Mouse (Mus musculus): ENCODE results near the gene Plek2. TPM values are rescaled to one million over a fixed set of nuclear protein-coding genes. Genes with fewer than 3 reads are reported as not detected.
A peak's percentile ranks its signal among the peaks of the same experiment; 100 is the strongest.

The Plek2 gene
- polyA plus RNA-seq (2015; fragmentation: Nextera tagmentation; extraction: Ambion mirVana) = 30.4 and 31.7 TPM in 2 replicates

DNA sequence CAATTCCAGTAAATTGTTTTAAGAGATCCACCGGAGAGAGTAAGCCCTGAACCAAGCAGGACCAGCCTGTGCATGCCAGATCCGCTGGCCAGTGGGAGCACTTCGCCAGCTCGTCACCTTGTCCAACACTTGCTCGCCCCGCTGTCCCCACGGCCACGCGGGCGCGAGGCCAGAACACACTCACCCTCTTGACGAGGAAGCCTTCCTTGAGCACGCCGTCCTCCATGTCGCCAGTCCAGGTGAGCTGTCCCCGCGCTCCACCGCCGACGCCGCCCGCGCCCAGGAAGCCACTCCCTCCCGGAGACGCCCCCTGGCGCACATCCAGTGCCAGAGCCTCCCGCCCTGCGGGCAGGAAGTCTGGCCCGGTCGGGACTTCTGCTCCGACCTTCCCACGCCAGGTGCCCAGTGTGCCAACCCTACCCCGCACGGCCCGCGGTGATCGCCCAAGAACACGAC is at the start of gene Plek2:
Gene Plek2 (minus strand): TSS at position 258 of the 456 bp plus-strand sequence.
- Histone ChIP-seq H3K27ac (ENCODE audit: low read length) (no peak within 1 kb of the TSS), H3K4me1 (ENCODE audit: control insufficient read depth, insufficient read depth, low read length) (peaks cover 17% of the 10 kb centered on the region), H3K9me3 (ENCODE audit: control insufficient read depth, low read length) (no peaks in the 10 kb centered on the region), H3K36me3 (ENCODE audit: control insufficient read depth, insufficient read depth, low read length) (no peaks in the 10 kb centered on the region), H3K4me2 (ENCODE audit: low read depth, low read length) (peak within 1 kb of the TSS; percentile 81), H3K9ac (ENCODE audit: low read depth, low read length) (peak within 1 kb of the TSS; percentile 73), H3K27me3 (replicated peaks; ENCODE audit: control insufficient read depth, insufficient read depth, low read length) (peaks cover 8% of the 10 kb centered on the region; the same call in 1 of the 2 replicates), H3K4me3 (ENCODE audit: low read length) (peak within 1 kb of the TSS; percentile 58)
- WGBS = 2% methylated on average over 38 of the region's 38 CpGs
- ATAC-seq = peak; percentile 60

DNA sequence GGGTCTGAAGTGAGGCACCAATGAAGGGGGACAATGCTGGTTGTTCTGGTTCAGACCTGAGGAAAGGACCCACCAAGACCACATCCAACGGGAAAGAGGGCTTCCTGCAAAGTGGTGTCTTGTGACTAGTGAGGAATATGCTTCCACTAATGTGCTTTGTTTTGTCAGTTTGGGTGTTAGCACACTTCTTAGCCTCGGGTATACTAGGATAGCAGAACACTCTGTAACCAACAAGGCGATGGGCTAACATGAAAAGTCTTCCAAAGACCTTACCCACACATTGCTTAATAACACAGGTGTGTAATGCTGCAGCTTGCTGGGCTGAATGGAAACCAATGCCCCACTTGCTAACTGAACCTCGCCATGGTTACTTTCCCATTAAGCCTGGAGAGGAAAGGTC is 49.6 kb upstream of the Plek2 start:
- 88% methylated on average over 4 of the region's 4 CpGs for WGBS

DNA sequence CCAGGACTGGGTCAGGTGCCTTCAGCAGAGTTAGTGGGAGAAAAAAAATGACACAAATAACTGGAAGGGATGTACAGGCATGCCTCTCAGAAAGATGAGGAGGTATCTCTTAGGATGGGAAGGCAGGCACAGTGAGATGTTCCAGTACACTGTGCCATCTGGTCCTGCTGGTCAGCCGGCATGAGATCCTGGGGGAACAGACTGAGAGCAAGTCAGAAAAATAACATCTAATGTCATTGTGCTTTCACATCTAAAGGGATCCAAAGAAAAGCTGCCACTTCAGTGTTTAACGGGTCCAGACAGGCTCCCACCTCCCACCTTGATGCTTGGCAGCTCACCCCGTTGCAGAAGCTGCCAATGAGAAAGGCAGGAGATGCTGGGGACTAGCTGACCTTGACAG is 45.7 kb upstream of the Plek2 start:
- Histone ChIP-seq H3K4me1 (ENCODE audit: control insufficient read depth, insufficient read depth, low read length) (peaks cover 4% of the 10 kb centered on the region; the same call in 1 of the 2 replicates), H3K4me2 (ENCODE audit: low read depth, low read length) (no peak overlapping the region), H3K9ac (ENCODE audit: low read depth, low read length) (no peak overlapping the region), H3K36me3 (ENCODE audit: control insufficient read depth, insufficient read depth, low read length) (no peaks in the 10 kb centered on the region), H3K27ac (ENCODE audit: low read length) (no peak overlapping the region), H3K27me3 (replicated peaks; ENCODE audit: control insufficient read depth, insufficient read depth, low read length) (no peaks in the 10 kb centered on the region), H3K4me3 (ENCODE audit: low read length) (no peak overlapping the region), H3K9me3 (ENCODE audit: control insufficient read depth, low read length) (peaks cover 4% of the 10 kb centered on the region; the same call in 1 of the 2 replicates)
- 61% methylated on average over 3 of the region's 3 CpGs for WGBS
- no peak for ATAC-seq

More for the DNA sequence above, 49.6 kb upstream of the Plek2 start:
- Histone ChIP-seq H3K4me3 (ENCODE audit: low read length) (no peak overlapping the region), H3K27ac (ENCODE audit: low read length) (no peak overlapping the region), H3K27me3 (replicated peaks; ENCODE audit: control insufficient read depth, insufficient read depth, low read length) (no peaks in the 10 kb centered on the region), H3K4me2 (ENCODE audit: low read depth, low read length) (no peak overlapping the region), H3K36me3 (ENCODE audit: control insufficient read depth, insufficient read depth, low read length) (no peaks in the 10 kb centered on the region), H3K9me3 (ENCODE audit: control insufficient read depth, low read length) (peaks cover 4% of the 10 kb centered on the region; the same call in 1 of the 2 replicates), H3K4me1 (ENCODE audit: control insufficient read depth, insufficient read depth, low read length) (no peaks in the 10 kb centered on the region), H3K9ac (ENCODE audit: low read depth, low read length) (no peak overlapping the region)
- ATAC-seq = no peak

DNA sequence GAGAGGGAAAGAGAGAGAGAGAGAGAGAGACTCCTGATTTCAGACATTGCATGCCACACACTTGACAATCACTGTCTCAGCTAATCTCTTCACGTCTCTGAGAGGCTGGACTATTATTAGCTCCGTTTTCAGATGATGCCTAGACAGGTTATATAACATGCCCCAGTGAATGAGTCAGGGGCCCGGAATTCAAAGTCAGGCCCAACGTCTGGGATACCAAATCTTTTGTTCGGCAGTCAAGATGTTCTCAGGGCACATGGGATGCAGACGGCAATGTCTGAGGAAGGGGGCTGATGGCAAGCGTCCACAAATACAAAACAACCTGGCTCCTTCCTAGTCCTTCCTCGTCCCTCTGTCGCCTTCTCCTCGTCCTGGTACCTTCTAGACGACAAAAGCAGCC is 45.3 kb upstream of the Plek2 start:
- peaks cover 4% of the 10 kb centered on the region; the same call in 1 of the 2 replicates for H3K4me1 ChIP-seq (ENCODE audit: control insufficient read depth, insufficient read depth, low read length)
- H3K9ac ChIP-seq (ENCODE audit: low read depth, low read length) = no peak overlapping the region
- no peak for ATAC-seq
- no peak overlapping the region for H3K27ac ChIP-seq (ENCODE audit: low read length)
- H3K27me3 ChIP-seq (replicated peaks; ENCODE audit: control insufficient read depth, insufficient read depth, low read length) = no peaks in the 10 kb centered on the region
- H3K4me2 ChIP-seq (ENCODE audit: low read depth, low read length) = no peak overlapping the region
- no peak overlapping the region for H3K4me3 ChIP-seq (ENCODE audit: low read length)
- H3K9me3 ChIP-seq (ENCODE audit: control insufficient read depth, low read length) = peaks cover 4% of the 10 kb centered on the region; the same call in 1 of the 2 replicates
- WGBS = 65% methylated on average over 11 of the region's 11 CpGs
- no peaks in the 10 kb centered on the region for H3K36me3 ChIP-seq (ENCODE audit: control insufficient read depth, insufficient read depth, low read length)

DNA sequence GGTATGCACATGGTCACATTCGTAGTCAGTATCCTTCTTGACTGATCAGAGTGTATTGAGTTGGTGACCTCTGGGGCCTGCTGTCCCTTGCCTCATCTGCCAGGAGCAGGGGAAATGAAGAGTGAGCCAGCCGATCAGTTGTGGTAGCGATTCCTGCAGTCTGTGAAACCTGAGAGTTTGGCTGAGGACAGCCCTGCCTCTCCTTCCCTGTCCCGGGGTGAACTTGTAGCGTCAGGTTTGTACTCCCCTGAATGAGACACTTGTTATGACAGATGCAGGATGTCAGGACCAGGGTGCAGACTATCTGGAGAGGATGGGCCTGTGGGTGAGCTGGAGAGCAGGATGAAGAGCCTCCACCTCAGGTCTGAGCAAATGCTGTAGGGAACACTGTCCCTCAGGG is 40.9 kb upstream of the Plek2 start:
- H3K9me3 ChIP-seq (ENCODE audit: control insufficient read depth, low read length) = no peaks in the 10 kb centered on the region
- ATAC-seq = no peak
- no peak overlapping the region for H3K4me3 ChIP-seq (ENCODE audit: low read length)
- no peak overlapping the region for H3K9ac ChIP-seq (ENCODE audit: low read depth, low read length)
- H3K4me1 ChIP-seq (ENCODE audit: control insufficient read depth, insufficient read depth, low read length) = peaks cover 4% of the 10 kb centered on the region; the same call in 1 of the 2 replicates
- no peak overlapping the region for H3K4me2 ChIP-seq (ENCODE audit: low read depth, low read length)
- 60% methylated on average over 5 of the region's 5 CpGs for WGBS
- H3K27ac ChIP-seq (ENCODE audit: low read length) = no peak overlapping the region
- H3K36me3 ChIP-seq (ENCODE audit: control insufficient read depth, insufficient read depth, low read length) = no peaks in the 10 kb centered on the region
- H3K27me3 ChIP-seq (replicated peaks; ENCODE audit: control insufficient read depth, insufficient read depth, low read length) = no peaks in the 10 kb centered on the region

DNA sequence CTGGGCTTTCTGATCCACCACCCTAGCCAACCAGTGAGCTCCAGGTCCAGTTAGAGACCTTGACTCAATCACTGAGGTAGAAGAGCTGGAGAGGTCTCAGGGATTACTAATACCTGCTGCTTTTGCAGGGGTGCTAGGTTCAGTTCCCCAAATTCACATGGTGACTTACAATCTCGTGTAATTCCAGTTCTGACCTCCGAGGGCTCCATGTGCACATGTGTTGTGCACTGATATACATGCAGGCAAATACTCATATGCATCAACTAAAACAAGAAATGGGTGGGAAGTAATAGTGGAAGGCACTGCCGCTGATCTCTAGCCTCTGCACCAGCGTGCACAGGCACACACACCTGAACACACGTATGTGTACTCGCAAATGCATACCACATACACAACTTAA is 40.4 kb upstream of the Plek2 start:
- ATAC-seq = no peak
- Histone ChIP-seq H3K9ac (ENCODE audit: low read depth, low read length) (no peak overlapping the region), H3K4me1 (ENCODE audit: control insufficient read depth, insufficient read depth, low read length) (peaks cover 4% of the 10 kb centered on the region; the same call in 1 of the 2 replicates), H3K9me3 (ENCODE audit: control insufficient read depth, low read length) (no peaks in the 10 kb centered on the region), H3K4me2 (ENCODE audit: low read depth, low read length) (no peak overlapping the region), H3K27ac (ENCODE audit: low read length) (no peak overlapping the region), H3K36me3 (ENCODE audit: control insufficient read depth, insufficient read depth, low read length) (no peaks in the 10 kb centered on the region), H3K4me3 (ENCODE audit: low read length) (no peak overlapping the region), H3K27me3 (replicated peaks; ENCODE audit: control insufficient read depth, insufficient read depth, low read length) (no peaks in the 10 kb centered on the region)
- WGBS = 76% methylated on average over 6 of the region's 6 CpGs

DNA sequence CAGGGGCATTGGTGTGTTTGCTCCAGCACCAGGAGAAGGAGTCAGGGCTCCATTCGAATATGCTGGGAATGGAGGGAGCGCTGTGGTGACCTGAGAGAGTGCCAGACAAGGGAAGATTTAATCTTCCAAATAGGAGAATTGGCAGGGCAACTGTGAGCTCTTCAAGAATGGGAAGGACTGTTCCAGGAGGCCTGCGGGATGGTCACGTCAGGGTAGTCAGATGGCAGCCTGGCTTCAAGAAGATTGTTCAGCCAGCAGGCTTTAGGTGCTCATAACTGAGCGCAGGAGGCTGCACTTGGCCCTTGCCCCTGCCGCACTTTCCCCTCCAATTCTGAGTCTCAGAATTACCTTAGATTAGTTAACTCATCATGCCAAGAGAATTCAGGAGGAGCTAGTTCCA is 36.2 kb upstream of the Plek2 start:
- Histone ChIP-seq H3K9me3 (ENCODE audit: control insufficient read depth, low read length) (no peaks in the 10 kb centered on the region), H3K36me3 (ENCODE audit: control insufficient read depth, insufficient read depth, low read length) (no peaks in the 10 kb centered on the region), H3K27ac (ENCODE audit: low read length) (no peak overlapping the region), H3K27me3 (replicated peaks; ENCODE audit: control insufficient read depth, insufficient read depth, low read length) (no peaks in the 10 kb centered on the region), H3K4me1 (ENCODE audit: control insufficient read depth, insufficient read depth, low read length) (no peaks in the 10 kb centered on the region), H3K4me2 (ENCODE audit: low read depth, low read length) (no peak overlapping the region), H3K4me3 (ENCODE audit: low read length) (no peak overlapping the region), H3K9ac (ENCODE audit: low read depth, low read length) (no peak overlapping the region)
- no peak for ATAC-seq
- WGBS = 86% methylated on average over 6 of the region's 6 CpGs

DNA sequence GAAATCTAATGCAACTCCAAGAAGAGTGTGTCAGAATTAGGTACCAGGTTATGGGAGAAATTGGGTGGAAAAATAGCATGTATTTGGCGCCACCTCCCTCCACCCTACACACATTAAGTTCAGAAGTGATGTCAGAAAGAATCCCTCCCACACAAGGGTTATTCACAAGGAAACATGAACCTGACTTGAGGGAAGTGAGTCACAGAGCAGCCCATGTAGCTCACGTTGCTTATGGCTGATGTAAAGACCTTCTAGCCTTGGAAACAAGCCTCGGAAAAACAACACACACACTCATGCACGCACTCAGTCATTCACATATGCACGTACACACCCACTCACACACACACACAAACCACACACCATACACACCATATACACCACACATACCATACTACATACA is 33.3 kb upstream of the Plek2 start:
- Histone ChIP-seq H3K27ac (ENCODE audit: low read length) (no peak overlapping the region), H3K4me3 (ENCODE audit: low read length) (no peak overlapping the region), H3K36me3 (ENCODE audit: control insufficient read depth, insufficient read depth, low read length) (no peaks in the 10 kb centered on the region), H3K9ac (ENCODE audit: low read depth, low read length) (no peak overlapping the region), H3K9me3 (ENCODE audit: control insufficient read depth, low read length) (no peaks in the 10 kb centered on the region), H3K27me3 (replicated peaks; ENCODE audit: control insufficient read depth, insufficient read depth, low read length) (no peaks in the 10 kb centered on the region), H3K4me2 (ENCODE audit: low read depth, low read length) (no peak overlapping the region), H3K4me1 (ENCODE audit: control insufficient read depth, insufficient read depth, low read length) (no peaks in the 10 kb centered on the region)
- 83% methylated on average over 5 of the region's 5 CpGs for WGBS
- ATAC-seq = peak; percentile 18; the same call in 1 of the 2 replicates

DNA sequence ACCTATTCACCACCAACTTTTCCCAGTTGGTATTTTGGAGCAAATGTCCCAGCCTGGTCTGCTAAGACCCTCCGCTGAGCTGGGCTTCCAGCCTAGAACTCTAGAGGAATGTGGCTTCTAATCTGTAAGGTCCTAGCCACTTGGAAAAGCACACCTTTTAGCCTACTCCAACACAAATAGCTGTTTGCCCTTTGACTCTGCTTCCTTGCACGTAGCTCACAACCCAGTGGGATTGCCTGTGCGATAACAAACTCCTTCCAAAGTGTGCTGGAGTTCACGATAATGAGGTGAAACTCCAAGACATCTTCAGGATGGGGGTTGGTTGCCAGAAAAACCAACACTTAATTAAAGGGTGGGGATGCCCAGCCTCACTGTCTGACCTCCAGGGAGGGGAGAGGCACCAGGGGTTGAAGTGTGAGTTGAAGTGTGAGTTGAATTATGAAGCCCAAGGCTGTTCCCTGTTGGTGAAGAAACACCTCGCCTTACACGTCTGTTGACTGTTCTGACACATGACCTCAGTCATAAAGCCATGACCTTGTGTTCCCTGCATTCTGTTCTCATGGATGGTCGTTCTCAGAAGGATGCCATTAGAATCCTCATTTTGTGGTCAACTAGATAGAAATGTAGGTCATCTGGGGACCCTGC is 32.8 kb upstream of the Plek2 start:
- H3K4me2 ChIP-seq (ENCODE audit: low read depth, low read length) = no peak overlapping the region
- no peaks in the 10 kb centered on the region for H3K4me1 ChIP-seq (ENCODE audit: control insufficient read depth, insufficient read depth, low read length)
- WGBS = 50% methylated on average over 7 of the region's 7 CpGs
- no peaks in the 10 kb centered on the region for H3K36me3 ChIP-seq (ENCODE audit: control insufficient read depth, insufficient read depth, low read length)
- no peaks in the 10 kb centered on the region for H3K27me3 ChIP-seq (replicated peaks; ENCODE audit: control insufficient read depth, insufficient read depth, low read length)
- no peak overlapping the region; the same call in 1 of the 2 replicates for H3K27ac ChIP-seq (ENCODE audit: low read length)
- peak; percentile 81 for ATAC-seq
- no peak overlapping the region for H3K4me3 ChIP-seq (ENCODE audit: low read length)
- H3K9ac ChIP-seq (ENCODE audit: low read depth, low read length) = no peak overlapping the region
- no peaks in the 10 kb centered on the region for H3K9me3 ChIP-seq (ENCODE audit: control insufficient read depth, low read length)
